ENCODE assay signal across 13 mouse cellular contexts in the genomic region with DNA sequence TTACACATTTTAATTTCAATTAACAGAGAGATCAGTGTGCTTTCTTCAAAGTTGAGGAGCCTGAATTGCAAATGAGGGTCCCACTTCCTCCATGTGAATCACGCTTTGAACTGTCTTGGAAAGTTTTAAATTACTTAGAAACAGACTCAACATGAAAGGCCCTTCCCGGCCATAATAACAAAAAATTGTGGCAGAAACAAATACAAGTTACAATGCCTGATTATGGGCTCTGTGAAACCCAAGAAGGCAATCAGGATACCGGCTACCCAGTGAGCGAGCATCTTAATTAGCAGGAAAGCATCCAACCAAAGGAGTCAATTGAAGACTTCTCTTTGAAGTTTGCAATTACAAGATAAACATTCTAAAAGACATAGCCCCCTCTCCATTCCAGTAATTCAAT.
"Had no signal": no experiment of that assay in that cellular context is flagged by ENCODE, and none has a peak within 500 bp of the region (broad histone marks: within the 10 kb centered on the region; RNA-seq: fewer than 3 reads in every experiment).

No protein-coding gene starts in this region.

- DNase-seq: kidney, postnatal 14 days; lung, adult 2 months; lung, postnatal 36 days; midbrain, embryonic 14.5 days; right cerebral cortex, postnatal 14 days; thymus, postnatal 4 days had no signal

- ATAC-seq: lung, postnatal 0 days had no signal

- H3K36me3 ChIP-seq: limb, embryonic 10.5 days; liver, embryonic 15.5 days; midbrain, embryonic 10.5 days; neural tube, embryonic 12.5 days had no signal

- H3K4me3 ChIP-seq: left cerebral cortex, adult 2 months; limb, embryonic 10.5 days; liver, embryonic 15.5 days; midbrain, embryonic 10.5 days; neural tube, embryonic 12.5 days had no signal

- H3K27me3 ChIP-seq: liver, embryonic 15.5 days; neural tube, embryonic 12.5 days had no signal

- H3K27ac ChIP-seq: left cerebral cortex, adult 2 months; limb, embryonic 10.5 days; liver, embryonic 15.5 days; midbrain, embryonic 10.5 days; neural tube, embryonic 12.5 days had no signal

- H3K9ac ChIP-seq: liver, embryonic 15.5 days; neural tube, embryonic 12.5 days had no signal

- H3K9me3 ChIP-seq: limb, embryonic 10.5 days; liver, embryonic 15.5 days; midbrain, embryonic 10.5 days; neural tube, embryonic 12.5 days had no signal

- H3K4me1 ChIP-seq: liver, embryonic 15.5 days; neural tube, embryonic 12.5 days had no signal

- H3K4me2 ChIP-seq: liver, embryonic 11.5 days; liver, embryonic 15.5 days; neural tube, embryonic 12.5 days had no signal
